Mouse (Mus musculus) embryonic facial prominence, embryonic 15.5 days (tissue): ENCODE data around the gene Rtl10. TPM values are rescaled to one million over a fixed set of nuclear protein-coding genes. Genes with fewer than 3 reads are reported as not detected.
A peak's percentile ranks its signal among the peaks of the same experiment; 100 is the strongest.

Experiments used
- ATAC-seq: fragments of 200-750 bp; cut with Nextera tagmentation; 2 replicates; pipeline ENCODE4 v1.8.0; 2017; ENCODE audit warnings: low read depth, moderate TSS enrichment; ENCODE audit not compliant: insufficient number of reproducible peaks, low FRiP score, low TSS enrichment
- H3K27ac ChIP-seq: fragments of 300-500 bp; sonication (generic); replicated peaks from 2 replicates; pipeline ENCODE4 v1.5.1; 2015; ENCODE audit warnings: mild to moderate bottlenecking, inconsistent platforms
- H3K27me3 ChIP-seq: fragments of 300-500 bp; sonication (generic); 2 replicates; pipeline ENCODE4 v1.6.1; 2015; ENCODE audit warnings: inconsistent platforms
- H3K36me3 ChIP-seq: fragments of 300-500 bp; sonication (generic); 2 replicates; pipeline ENCODE4 v1.6.1; 2015; ENCODE audit warnings: mild to moderate bottlenecking, inconsistent platforms
- H3K4me1 ChIP-seq: fragments of 300-500 bp; sonication (generic); 2 replicates; pipeline ENCODE4 v1.6.1; 2015; ENCODE audit warnings: inconsistent platforms
- H3K4me2 ChIP-seq: fragments of 300-500 bp; sonication (generic); replicated peaks from 2 replicates; pipeline ENCODE4 v1.6.1; 2015; ENCODE audit warnings: mild to moderate bottlenecking, inconsistent platforms
- H3K4me3 ChIP-seq: fragments of 300-500 bp; sonication (generic); replicated peaks from 2 replicates; pipeline ENCODE4 v1.5.1; 2015; ENCODE audit warnings: mild to moderate bottlenecking, inconsistent platforms
- H3K9ac ChIP-seq: fragments of 300-500 bp; sonication (generic); 2 replicates; pipeline ENCODE4 v1.6.1; 2015; ENCODE audit warnings: inconsistent platforms
- H3K9me3 ChIP-seq: fragments of 300-500 bp; sonication (generic); replicated peaks from 2 replicates; pipeline ENCODE4 v1.6.1; 2016; ENCODE audit warnings: inconsistent platforms
- WGBS: fragments of 180-500 bp; shearing (Covaris S2); methylation state at CpG from one replicate; pipeline ENCODE4 v1.1.7; 2015; 5-methylcytosine and 5-hydroxymethylcytosine counted together
- polyA plus RNA-seq: library from polyadenylated mRNA; unstranded; fragments of >200 nt; fragmentation: Nextera tagmentation; extraction: Ambion mirVana; gene quantifications from 2 replicates; pipeline ENCODE4 v1.2.1, GENCODE M21; 2015

Rtl10 gene
- polyA plus RNA-seq, 1 experiment from 2014 or later = 3.5 TPM

- WGBS = 53% methylated on average over 8 of the region's 8 CpGs
- Histone ChIP-seq H3K36me3 (no peaks in the 10 kb centered on the region), H3K4me1 (peaks cover 49% of the 10 kb centered on the region), H3K9me3 (no peaks in the 10 kb centered on the region), H3K4me2 (no peak overlapping the region), H3K4me3 (no peak overlapping the region), H3K27me3 (no peaks in the 10 kb centered on the region), H3K27ac (no peak overlapping the region), H3K9ac (no peak overlapping the region)
- ATAC-seq = no peak
Measured at GRCm38 (mm10) chr16:18462598-18462997, 36.1 kb upstream of the Rtl10 start.

- Histone ChIP-seq H3K4me3 (no peak overlapping the region), H3K9ac (no peak overlapping the region), H3K27ac (no peak overlapping the region), H3K27me3 (no peaks in the 10 kb centered on the region), H3K4me1 (peaks cover 44% of the 10 kb centered on the region), H3K4me2 (no peak overlapping the region), H3K9me3 (no peaks in the 10 kb centered on the region), H3K36me3 (0 out of 2 replicates have a peak, but pooled peaks cover 3% of the 10 kb centered on the region)
- ATAC-seq = peak; percentile 48; the same call in 1 of the 2 replicates
- WGBS = 40% methylated on average over 3 of the region's 3 CpGs
Measured at GRCm38 (mm10) chr16:18464271-18464670, 34.4 kb upstream of the Rtl10 start.

- no peak overlapping the region for H3K27ac ChIP-seq
- no peak overlapping the region for H3K9ac ChIP-seq
- ATAC-seq = no peak
- H3K27me3 ChIP-seq = no peaks in the 10 kb centered on the region
- WGBS = 43% methylated on average over 1 of the region's 1 CpGs
- H3K4me3 ChIP-seq = no peak overlapping the region
- no peaks in the 10 kb centered on the region for H3K4me1 ChIP-seq
- H3K36me3 ChIP-seq = peaks cover 8% of the 10 kb centered on the region; the same call in 1 of the 2 replicates
- no peaks in the 10 kb centered on the region for H3K9me3 ChIP-seq
- no peak overlapping the region for H3K4me2 ChIP-seq
Measured at GRCm38 (mm10) chr16:18470829-18471228, 27.9 kb upstream of the Rtl10 start.

- H3K4me2 ChIP-seq = no peak overlapping the region
- H3K27ac ChIP-seq = no peak overlapping the region
- no peaks in the 10 kb centered on the region for H3K27me3 ChIP-seq
- 52% methylated on average over 11 of the region's 11 CpGs for WGBS
- no peak overlapping the region for H3K9ac ChIP-seq
- no peaks in the 10 kb centered on the region for H3K9me3 ChIP-seq
- peaks cover 12% of the 10 kb centered on the region; the same call in 1 of the 2 replicates for H3K36me3 ChIP-seq
- no peak overlapping the region for H3K4me3 ChIP-seq
- H3K4me1 ChIP-seq = no peaks in the 10 kb centered on the region
- ATAC-seq = 0 out of 2 replicates have a peak, but pooled peaks have one; percentile 24
Measured at GRCm38 (mm10) chr16:18471381-18471955, 27.2 kb upstream of the Rtl10 start.

GRCm38 (mm10) chr16:18471976-18472375 lies 26.7 kb upstream of the Rtl10 start:
- 78% methylated on average over 6 of the region's 6 CpGs for WGBS
- Histone ChIP-seq H3K27me3 (no peaks in the 10 kb centered on the region), H3K4me1 (no peaks in the 10 kb centered on the region), H3K4me3 (no peak overlapping the region), H3K4me2 (no peak overlapping the region), H3K9ac (no peak overlapping the region), H3K27ac (no peak overlapping the region), H3K36me3 (peaks cover 12% of the 10 kb centered on the region; the same call in 1 of the 2 replicates), H3K9me3 (no peaks in the 10 kb centered on the region)
- no peak for ATAC-seq

GRCm38 (mm10) chr16:18472416-18472815 lies 26.3 kb upstream of the Rtl10 start:
- 74% methylated on average over 4 of the region's 4 CpGs for WGBS
- Histone ChIP-seq H3K27ac (no peak overlapping the region), H3K27me3 (no peaks in the 10 kb centered on the region), H3K9ac (no peak overlapping the region), H3K4me2 (no peak overlapping the region), H3K4me3 (no peak overlapping the region), H3K4me1 (no peaks in the 10 kb centered on the region), H3K9me3 (no peaks in the 10 kb centered on the region), H3K36me3 (peaks cover 12% of the 10 kb centered on the region; the same call in 1 of the 2 replicates)
- ATAC-seq = no peak

- H3K9me3 ChIP-seq = no peaks in the 10 kb centered on the region
- peaks cover 12% of the 10 kb centered on the region; the same call in 1 of the 2 replicates for H3K36me3 ChIP-seq
- H3K4me1 ChIP-seq = no peaks in the 10 kb centered on the region
- H3K4me3 ChIP-seq = no peak overlapping the region
- no peaks in the 10 kb centered on the region for H3K27me3 ChIP-seq
- no peak overlapping the region for H3K4me2 ChIP-seq
- H3K9ac ChIP-seq = no peak overlapping the region
- ATAC-seq = no peak
- H3K27ac ChIP-seq = no peak overlapping the region
- 86% methylated on average over 8 of the region's 8 CpGs for WGBS
Measured at GRCm38 (mm10) chr16:18472976-18473375, 25.7 kb upstream of the Rtl10 start.

- Histone ChIP-seq H3K9me3 (no peaks in the 10 kb centered on the region), H3K4me1 (no peaks in the 10 kb centered on the region), H3K36me3 (peaks cover 11% of the 10 kb centered on the region; the same call in 1 of the 2 replicates), H3K4me3 (no peak overlapping the region), H3K9ac (no peak overlapping the region), H3K27ac (no peak overlapping the region), H3K4me2 (no peak overlapping the region), H3K27me3 (no peaks in the 10 kb centered on the region)
- 78% methylated on average over 2 of the region's 2 CpGs for WGBS
- ATAC-seq = no peak
Measured at GRCm38 (mm10) chr16:18474021-18474420, 24.7 kb upstream of the Rtl10 start.

- no peaks in the 10 kb centered on the region for H3K9me3 ChIP-seq
- no peak overlapping the region for H3K4me3 ChIP-seq
- no peak for ATAC-seq
- no peak overlapping the region for H3K9ac ChIP-seq
- 68% methylated on average over 6 of the region's 6 CpGs for WGBS
- H3K27me3 ChIP-seq = no peaks in the 10 kb centered on the region
- H3K36me3 ChIP-seq = 0 out of 2 replicates have a peak, but pooled peaks cover 3% of the 10 kb centered on the region
- no peak overlapping the region for H3K4me2 ChIP-seq
- peaks cover 18% of the 10 kb centered on the region for H3K4me1 ChIP-seq
- no peak overlapping the region for H3K27ac ChIP-seq
Measured at GRCm38 (mm10) chr16:18477996-18478395, 20.7 kb upstream of the Rtl10 start.

- Histone ChIP-seq H3K9ac (no peak overlapping the region), H3K27ac (peak overlapping the region; percentile 56; the same call in 1 of the 2 replicates), H3K27me3 (no peaks in the 10 kb centered on the region), H3K9me3 (no peaks in the 10 kb centered on the region), H3K4me3 (no peak overlapping the region), H3K4me1 (peaks cover 20% of the 10 kb centered on the region), H3K36me3 (0 out of 2 replicates have a peak, but pooled peaks cover 3% of the 10 kb centered on the region), H3K4me2 (no peak overlapping the region)
- WGBS = 35% methylated on average over 7 of the region's 7 CpGs
- no peak for ATAC-seq
Measured at GRCm38 (mm10) chr16:18479667-18480066, 19.0 kb upstream of the Rtl10 start.

- Histone ChIP-seq H3K36me3 (0 out of 2 replicates have a peak, but pooled peaks cover 3% of the 10 kb centered on the region), H3K9me3 (no peaks in the 10 kb centered on the region), H3K27ac (peak overlapping the region; percentile 60; the same call in 1 of the 2 replicates), H3K4me1 (peaks cover 24% of the 10 kb centered on the region), H3K9ac (no peak overlapping the region), H3K4me3 (no peak overlapping the region), H3K4me2 (no peak overlapping the region), H3K27me3 (no peaks in the 10 kb centered on the region)
- WGBS = 56% methylated on average over 4 of the region's 4 CpGs
- ATAC-seq = no peak
Measured at GRCm38 (mm10) chr16:18480933-18481485, 17.7 kb upstream of the Rtl10 start.
